Mouse (Mus musculus): ENCODE results near the gene BC030867.
A peak's percentile ranks its signal among the peaks of the same experiment; 100 is the strongest.

- TF ChIP-seq POLR2A (IDR thresholded peaks at IDR 0.05; ENCODE audit: extremely low read depth, insufficient read depth, low read length) (peak; percentile 83), CTCF (IDR thresholded peaks at IDR 0.05; ENCODE audit: extremely low read depth, insufficient read depth, low read length) (no peak)
Measured at GRCm38 (mm10) chr11:102218783-102219182, 29.9 kb upstream of the BC030867 start.
